28 mouse cellular contexts compared by ENCODE assay signal in the genomic region with DNA sequence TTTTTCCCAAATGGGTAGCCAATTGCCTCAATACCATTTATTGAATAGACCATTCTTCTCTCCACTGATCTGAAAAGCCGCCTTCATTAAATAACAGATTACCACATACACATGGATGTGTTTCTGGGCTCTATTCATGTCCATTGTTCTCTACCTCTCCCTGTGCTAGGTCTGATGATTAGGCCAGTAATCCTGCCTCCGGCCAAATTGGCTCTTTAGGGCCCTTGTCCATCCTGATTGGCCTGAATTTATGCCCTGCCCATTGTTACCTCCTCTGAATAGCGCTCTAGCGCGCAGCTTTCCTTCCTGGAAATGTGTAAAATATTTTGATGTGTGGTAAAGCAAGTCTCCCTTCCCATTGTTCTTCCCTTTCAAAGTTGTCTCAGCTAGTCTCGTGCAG.
A peak's percentile ranks its signal among the peaks of the same experiment; 100 is the strongest.
DNase-seq lines count a peak whose midpoint lies in the region; ATAC-seq lines count a peak whose summit lies in the region.
"Had no signal": no experiment of that assay in that cellular context is flagged by ENCODE, and none has a peak within 500 bp of the region (broad histone marks: within the 10 kb centered on the region; RNA-seq: fewer than 3 reads in every experiment).

No protein-coding gene starts in this region.

- no peak overlapping the region for H3K4me3 ChIP-seq in midbrain, embryonic 15.5 days
- no peak overlapping the region for H3K4me3 ChIP-seq in midbrain, embryonic 10.5 days
- H3K4me3 ChIP-seq in forebrain, embryonic 12.5 days (replicated peaks) = no peak overlapping the region
- H3K4me3 ChIP-seq: embryonic facial prominence, embryonic 12.5 days; gastrocnemius, adult 2 months; heart, embryonic 15.5 days; intestine, embryonic 15.5 days; left cerebral cortex, adult 2 months; liver, embryonic 15.5 days; lung, embryonic 15.5 days; myocyte; neural tube, embryonic 15.5 days had no signal

- H3K4me2 ChIP-seq in midbrain, embryonic 15.5 days = no peak overlapping the region
- no peak overlapping the region for H3K4me2 ChIP-seq in forebrain, embryonic 12.5 days
- H3K4me2 ChIP-seq: embryonic facial prominence, embryonic 12.5 days; heart, embryonic 15.5 days; hindbrain, embryonic 14.5 days; intestine, embryonic 15.5 days; liver, embryonic 15.5 days; lung, embryonic 15.5 days; neural tube, embryonic 15.5 days had no signal

- no peaks in the 10 kb centered on the region for H3K9me3 ChIP-seq in midbrain, embryonic 15.5 days
- H3K9me3 ChIP-seq in midbrain, embryonic 10.5 days (replicated peaks) = no peaks in the 10 kb centered on the region
- no peaks in the 10 kb centered on the region for H3K9me3 ChIP-seq in forebrain, embryonic 12.5 days
- H3K9me3 ChIP-seq: embryonic facial prominence, embryonic 12.5 days; heart, embryonic 15.5 days; intestine, embryonic 15.5 days; liver, embryonic 15.5 days; lung, embryonic 15.5 days; neural tube, embryonic 15.5 days had no signal

- no peak overlapping the region for H3K9ac ChIP-seq in midbrain, embryonic 15.5 days
- H3K9ac ChIP-seq in forebrain, embryonic 12.5 days = no peak overlapping the region
- H3K9ac ChIP-seq: embryonic facial prominence, embryonic 12.5 days; heart, embryonic 15.5 days; hindbrain, embryonic 14.5 days; intestine, embryonic 15.5 days; liver, embryonic 15.5 days; lung, embryonic 15.5 days; neural tube, embryonic 15.5 days had no signal

- DNase-seq in heart, adult 11 months = peak; percentile 85
- DNase-seq in heart, postnatal 25 days (ENCODE audit: low spot score) = no peak
- no peak for DNase-seq in midbrain, embryonic 10.5 days (ENCODE audit: low spot score)
- DNase-seq in retina, postnatal 1 day = peak; percentile 83
- no peak for DNase-seq in kidney, postnatal 14 days
- DNase-seq in right cerebral cortex, postnatal 4 days = no peak
- DNase-seq: adrenal gland, adult 8-10 months; cerebellum, adult 9-10 months; gastrocnemius, adult 2 months; heart, postnatal 4 days; kidney, postnatal 36 days; lung, postnatal 4 days; thymus, adult 2 months; thymus, postnatal 4 days had no signal

- ATAC-seq in midbrain, embryonic 15.5 days (replicated peaks) = 0 out of 2 replicates have a peak, but pooled peaks have one; percentile 45
- peak; percentile 77; the same call in 1 of the 2 replicates for ATAC-seq in forebrain, embryonic 12.5 days (ENCODE audit: low FRiP score)
- ATAC-seq: activated CD4-positive, CD25-positive, alpha-beta regulatory T cell, adult 4 months; intestine, embryonic 15.5 days; Patski had no signal

- WGBS in midbrain, embryonic 15.5 days = 42% methylated on average over 6 of the region's 6 CpGs
- WGBS in midbrain, embryonic 10.5 days = 47% methylated on average over 6 of the region's 6 CpGs
- WGBS in forebrain, embryonic 12.5 days = 26% methylated on average over 6 of the region's 6 CpGs

- intact Hi-C loops in heart, postnatal 25 days (cut with DNase I) = no loop called here

- peaks cover 30% of the 10 kb centered on the region for H3K27me3 ChIP-seq in midbrain, embryonic 15.5 days (replicated peaks)
- H3K27me3 ChIP-seq in midbrain, embryonic 10.5 days (ENCODE audit: low read depth, poor library complexity, severe bottlenecking) = peaks cover 100% of the 10 kb centered on the region
- peaks cover 53% of the 10 kb centered on the region for H3K27me3 ChIP-seq in forebrain, embryonic 12.5 days

- no peaks in the 10 kb centered on the region for H3K4me1 ChIP-seq in midbrain, embryonic 15.5 days
- peaks cover 19% of the 10 kb centered on the region for H3K4me1 ChIP-seq in midbrain, embryonic 10.5 days
- peaks cover 11% of the 10 kb centered on the region for H3K4me1 ChIP-seq in forebrain, embryonic 12.5 days
- H3K4me1 ChIP-seq: embryonic facial prominence, embryonic 12.5 days; intestine, embryonic 15.5 days; liver, embryonic 15.5 days; neural tube, embryonic 15.5 days had no signal

- H3K36me3 ChIP-seq in midbrain, embryonic 15.5 days (replicated peaks) = no peaks in the 10 kb centered on the region
- H3K36me3 ChIP-seq in midbrain, embryonic 10.5 days = no peaks in the 10 kb centered on the region
- H3K36me3 ChIP-seq in forebrain, embryonic 12.5 days (replicated peaks) = no peaks in the 10 kb centered on the region
- H3K36me3 ChIP-seq: embryonic facial prominence, embryonic 12.5 days; heart, embryonic 15.5 days; intestine, embryonic 15.5 days; liver, embryonic 15.5 days; lung, embryonic 15.5 days; neural tube, embryonic 15.5 days had no signal

- H3K27ac ChIP-seq in midbrain, embryonic 15.5 days = no peak overlapping the region
- H3K27ac ChIP-seq in midbrain, embryonic 10.5 days (replicated peaks) = no peak overlapping the region
- no peak overlapping the region for H3K27ac ChIP-seq in forebrain, embryonic 12.5 days
- H3K27ac ChIP-seq: embryonic facial prominence, embryonic 12.5 days; gastrocnemius, adult 2 months; heart, embryonic 15.5 days; hindbrain, embryonic 14.5 days; intestine, embryonic 15.5 days; left cerebral cortex, adult 2 months; liver, embryonic 15.5 days; lung, embryonic 15.5 days; neural tube, embryonic 15.5 days; stomach, postnatal 0 days had no signal

Comparison
In these comparisons a context has a peak if more than half of its experiments do, and no peak if none do; other contexts are left out.
1. DNase-seq: peak in heart, adult 11 months (single experiment) and retina, postnatal 1 day (single experiment); none in heart, postnatal 25 days (single experiment), midbrain, embryonic 10.5 days (single experiment), kidney, postnatal 14 days (single experiment) and right cerebral cortex, postnatal 4 days (single experiment).